Mouse (Mus musculus): Measurements from ENCODE around the gene Zfp276. TPM values are rescaled to one million over a fixed set of nuclear protein-coding genes. Genes with fewer than 3 reads are reported as not detected.

Gene Zfp276
- total and polyA plus RNA-seq, 3 experiments: 7.1 to 15.0 (median 8.6) TPM

DNA sequence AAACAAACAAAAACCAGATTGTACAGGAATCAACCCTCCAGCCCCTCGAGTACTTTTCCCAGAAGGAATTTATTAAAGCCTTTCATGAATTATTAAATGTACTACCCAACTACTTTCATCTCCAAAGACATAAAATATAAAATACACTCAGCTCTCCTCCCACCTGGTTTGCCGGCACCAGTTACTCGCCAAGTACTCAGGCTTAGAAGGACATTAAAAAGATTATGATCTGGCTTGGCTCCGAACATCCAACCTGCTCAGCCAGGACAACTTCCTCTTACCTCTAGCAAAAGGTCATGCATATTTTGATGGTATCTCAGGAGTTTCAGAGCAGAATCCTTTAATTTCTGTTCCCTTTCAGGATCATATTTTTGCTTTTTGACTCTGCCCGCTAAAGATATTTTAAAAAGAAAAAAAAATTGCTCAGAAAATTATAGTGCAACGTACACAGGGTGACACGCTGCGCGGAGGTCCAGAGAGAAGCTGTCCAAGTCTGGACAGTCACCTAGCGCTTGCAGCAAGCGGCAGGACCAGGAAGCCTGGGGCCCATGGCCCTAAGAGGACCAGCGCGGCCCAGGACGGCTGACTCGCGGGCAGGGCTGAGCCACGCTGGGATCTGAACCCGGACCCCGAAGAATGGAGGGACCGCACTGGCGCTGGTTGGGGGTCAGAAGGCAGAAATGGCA is 63.9 kb downstream of the Zfp276 start:
- Histone ChIP-seq H3K9me3 (replicated peaks) (no peaks in the 10 kb centered on the region), H3K27me3 (ENCODE audit: insufficient read depth, low read length) (peaks cover 10% of the 10 kb centered on the region; the same call in 1 of the 2 replicates), H3K36me3 (replicated peaks) (peaks cover 25% of the 10 kb centered on the region), H3K4me3 (ENCODE audit: low read depth, low read length) (peak overlapping the region; percentile 78), H3K4me1 (ENCODE audit: insufficient read depth, low read depth, low read length) (peaks cover 8% of the 10 kb centered on the region)
- TF ChIP-seq GATA2 (IDR thresholded peaks at IDR 0.05; ENCODE audit: borderline replicate concordance, low read depth, low read length): no peak
- no peak for TF ChIP-seq TAL1 (conservative IDR thresholded peaks at IDR 0.05; ENCODE audit: low read depth, low read length)
- TF ChIP-seq POLR2AphosphoS5 (IDR thresholded peaks at IDR 0.05; ENCODE audit: insufficient replicate concordance, low read depth, low read length): no peak
- no peak for TF ChIP-seq GATA1 (IDR thresholded peaks at IDR 0.05; ENCODE audit: borderline replicate concordance, low read length)
- no peak for TF ChIP-seq CTCF (IDR thresholded peaks at IDR 0.05; ENCODE audit: low read depth, low read length)
- ATAC-seq (ENCODE audit: extremely low read depth, insufficient number of reproducible peaks, low FRiP score, poor library complexity, severe bottlenecking) (0 out of 2 replicates have a peak, but pooled peaks have one; percentile 22), DNase-seq (ENCODE audit: low spot score) (no peak)

GRCm38 (mm10) chr8:123318467-123318911 is 64.5 kb downstream of the Zfp276 start, which contains the start of gene Fanca:
Gene Fanca, minus strand, starts transcription at chr8:123318576.
- TF ChIP-seq CTCF (IDR thresholded peaks at IDR 0.05; ENCODE audit: low read depth, low read length): no peak
- no peak for TF ChIP-seq GATA1 (IDR thresholded peaks at IDR 0.05; ENCODE audit: borderline replicate concordance, low read length)
- peaks cover 19% of the 10 kb centered on the region for H3K36me3 ChIP-seq (replicated peaks)
- peak within 1 kb of the TSS; percentile 78 for H3K4me3 ChIP-seq (ENCODE audit: low read depth, low read length)
- H3K4me1 ChIP-seq (ENCODE audit: insufficient read depth, low read depth, low read length): peaks cover 8% of the 10 kb centered on the region
- ATAC-seq (ENCODE audit: extremely low read depth, insufficient number of reproducible peaks, low FRiP score, poor library complexity, severe bottlenecking): peak; percentile 95
- peak; percentile 98 for DNase-seq (ENCODE audit: low spot score)
- no peaks in the 10 kb centered on the region for H3K9me3 ChIP-seq (replicated peaks)
- peaks cover 10% of the 10 kb centered on the region; the same call in 1 of the 2 replicates for H3K27me3 ChIP-seq (ENCODE audit: insufficient read depth, low read length)

Other genes with a start within 250 kb of the Zfp276 start
- gene Ankrd11, start 211.9 kb upstream of the Zfp276 start, total RNA-seq (2014; fragmentation: Nextera tagmentation): 115 and 128 TPM in 2 replicates
- gene Ankrd11, start 211.9 kb upstream of the Zfp276 start, total RNA-seq (2017): 51.5 and 57.3 TPM in 2 replicates
- gene Ankrd11, start 211.9 kb upstream of the Zfp276 start, polyA plus RNA-seq (2012): 90.7 and 96.3 TPM in 2 replicates
- 11.7 and 14.2 TPM in 2 replicates for gene Spg7, start 191.3 kb upstream of the Zfp276 start, total RNA-seq (2014; fragmentation: Nextera tagmentation)
- 36.7 and 40.2 TPM in 2 replicates for gene Spg7, start 191.3 kb upstream of the Zfp276 start, total RNA-seq (2017)
- 20.9 and 22.6 TPM in 2 replicates for gene Spg7, start 191.3 kb upstream of the Zfp276 start, polyA plus RNA-seq (2012)
- gene Rpl13, start 151.8 kb upstream of the Zfp276 start, total RNA-seq (2014; fragmentation: Nextera tagmentation): 835 and 904 TPM in 2 replicates
- 3,495 and 3,523 TPM in 2 replicates for gene Rpl13, start 151.8 kb upstream of the Zfp276 start, total RNA-seq (2017)
- 4,220 and 5,023 TPM in 2 replicates for gene Rpl13, start 151.8 kb upstream of the Zfp276 start, polyA plus RNA-seq (2012)
- 3.1 and 4.3 TPM in 2 replicates for gene Cpne7, start 136.8 kb upstream of the Zfp276 start, total RNA-seq (2014; fragmentation: Nextera tagmentation)
- 3.6 and 6.1 TPM in 2 replicates for gene Cpne7, start 136.8 kb upstream of the Zfp276 start, total RNA-seq (2017)
- 11.1 and 11.2 TPM in 2 replicates for gene Cpne7, start 136.8 kb upstream of the Zfp276 start, polyA plus RNA-seq (2012)
- gene Sult5a1, start 95.9 kb upstream of the Zfp276 start, total RNA-seq (2014; fragmentation: Nextera tagmentation): not detected in 2 replicates
- 0.06 and 0.11 TPM in 2 replicates for gene Sult5a1, start 95.9 kb upstream of the Zfp276 start, total RNA-seq (2017)
- not detected in 2 replicates for gene Sult5a1, start 95.9 kb upstream of the Zfp276 start, polyA plus RNA-seq (2012)
- gene Dpep1, start 68.0 kb upstream of the Zfp276 start, total RNA-seq (2014; fragmentation: Nextera tagmentation): not detected in 2 replicates
- 0.06 and 0.11 TPM in 2 replicates for gene Dpep1, start 68.0 kb upstream of the Zfp276 start, total RNA-seq (2017)
- not detected in 2 replicates for gene Dpep1, start 68.0 kb upstream of the Zfp276 start, polyA plus RNA-seq (2012)
- gene Chmp1a, start 41.4 kb upstream of the Zfp276 start, total RNA-seq (2014; fragmentation: Nextera tagmentation): 19.6 and 37.3 TPM in 2 replicates
- 57.9 and 78.2 TPM in 2 replicates for gene Chmp1a, start 41.4 kb upstream of the Zfp276 start, total RNA-seq (2017)
- 32.7 and 35.9 TPM in 2 replicates for gene Chmp1a, start 41.4 kb upstream of the Zfp276 start, polyA plus RNA-seq (2012)
- gene Spata33, start 41.4 kb upstream of the Zfp276 start, total RNA-seq (2014; fragmentation: Nextera tagmentation): 0.30 and 3.5 TPM in 2 replicates
- 1.1 and 1.2 TPM in 2 replicates for gene Spata33, start 41.4 kb upstream of the Zfp276 start, total RNA-seq (2017)
- gene Spata33, start 41.4 kb upstream of the Zfp276 start, polyA plus RNA-seq (2012): 0.09 and 0.13 TPM in 2 replicates
- 22.2 and 22.3 TPM in 2 replicates for gene Cdk10, start 29.4 kb upstream of the Zfp276 start, total RNA-seq (2014; fragmentation: Nextera tagmentation)
- 25.5 and 29.3 TPM in 2 replicates for gene Cdk10, start 29.4 kb upstream of the Zfp276 start, total RNA-seq (2017)
- gene Cdk10, start 29.4 kb upstream of the Zfp276 start, polyA plus RNA-seq (2012): 56.3 and 64.2 TPM in 2 replicates
- gene Spata2l, start 18.0 kb upstream of the Zfp276 start, total RNA-seq (2014; fragmentation: Nextera tagmentation): 3.4 and 6.8 TPM in 2 replicates
- 2.2 and 3.7 TPM in 2 replicates for gene Spata2l, start 18.0 kb upstream of the Zfp276 start, total RNA-seq (2017)
- 5.2 and 5.7 TPM in 2 replicates for gene Spata2l, start 18.0 kb upstream of the Zfp276 start, polyA plus RNA-seq (2012)
- gene Vps9d1, start 153 bp downstream of the Zfp276 start, total RNA-seq (2014; fragmentation: Nextera tagmentation): 10.5 and 11.1 TPM in 2 replicates
- gene Vps9d1, start 153 bp downstream of the Zfp276 start, total RNA-seq (2017): 6.9 and 8.7 TPM in 2 replicates
- 69.5 and 89.2 TPM in 2 replicates for gene Vps9d1, start 153 bp downstream of the Zfp276 start, polyA plus RNA-seq (2012)
- gene Fanca, start 64.4 kb downstream of the Zfp276 start, total RNA-seq (2014; fragmentation: Nextera tagmentation): 21.2 and 30.3 TPM in 2 replicates
- gene Fanca, start 64.4 kb downstream of the Zfp276 start, total RNA-seq (2017): 26.2 and 26.3 TPM in 2 replicates
- 48.7 and 50.9 TPM in 2 replicates for gene Fanca, start 64.4 kb downstream of the Zfp276 start, polyA plus RNA-seq (2012)
- gene Spire2, start 78.5 kb downstream of the Zfp276 start, total RNA-seq (2014; fragmentation: Nextera tagmentation): not detected in 2 replicates
- 0.23 and 0.33 TPM in 2 replicates for gene Spire2, start 78.5 kb downstream of the Zfp276 start, total RNA-seq (2017)
- gene Spire2, start 78.5 kb downstream of the Zfp276 start, polyA plus RNA-seq (2012): 0.04 and 0.12 TPM in 2 replicates
- gene Tcf25, start 119.6 kb downstream of the Zfp276 start, total RNA-seq (2014; fragmentation: Nextera tagmentation): 123 and 130 TPM in 2 replicates
- gene Tcf25, start 119.6 kb downstream of the Zfp276 start, total RNA-seq (2017): 125 and 133 TPM in 2 replicates
- 84.3 and 91.6 TPM in 2 replicates for gene Tcf25, start 119.6 kb downstream of the Zfp276 start, polyA plus RNA-seq (2012)
- gene Mc1r, start 152.9 kb downstream of the Zfp276 start, total RNA-seq (2014; fragmentation: Nextera tagmentation): not detected in 2 replicates
- 0.12 and 0.27 TPM in 2 replicates for gene Mc1r, start 152.9 kb downstream of the Zfp276 start, total RNA-seq (2017)
- gene Mc1r, start 152.9 kb downstream of the Zfp276 start, polyA plus RNA-seq (2012): 0.01 and 0.02 TPM in 2 replicates
- gene Tubb3, start 157.2 kb downstream of the Zfp276 start, total RNA-seq (2014; fragmentation: Nextera tagmentation): not detected in 2 replicates
- gene Tubb3, start 157.2 kb downstream of the Zfp276 start, total RNA-seq (2017): 0.41 and 0.71 TPM in 2 replicates
- gene Tubb3, start 157.2 kb downstream of the Zfp276 start, polyA plus RNA-seq (2012): 0.14 and 0.22 TPM in 2 replicates
- gene Def8, start 169.3 kb downstream of the Zfp276 start, total RNA-seq (2014; fragmentation: Nextera tagmentation): 14.4 and 18.6 TPM in 2 replicates
- gene Def8, start 169.3 kb downstream of the Zfp276 start, total RNA-seq (2017): 12.6 and 15.1 TPM in 2 replicates
- 11.4 and 16.7 TPM in 2 replicates for gene Def8, start 169.3 kb downstream of the Zfp276 start, polyA plus RNA-seq (2012)
- 18.2 and 24.7 TPM in 2 replicates for gene Afg3l1, start 223.7 kb downstream of the Zfp276 start, total RNA-seq (2014; fragmentation: Nextera tagmentation)
- 14.2 and 20.5 TPM in 2 replicates for gene Afg3l1, start 223.7 kb downstream of the Zfp276 start, total RNA-seq (2017)
- 24.9 and 29.6 TPM in 2 replicates for gene Afg3l1, start 223.7 kb downstream of the Zfp276 start, polyA plus RNA-seq (2012)